Mouse (Mus musculus) olfactory bulb, adult 2 months (tissue): ENCODE results near the gene Magi2. TPM values are rescaled to one million over a fixed set of nuclear protein-coding genes. Genes with fewer than 3 reads are reported as not detected.
"Not testable (repeated sequence)": the region's sequence is repeated elsewhere in the genome, so short reads cannot be mapped to it uniquely, and the experiment has no call there.

Experiments
- H3K27ac ChIP-seq: fragments of 200-500 bp; 2 replicates; pipeline ENCODE4 v1.5.1; 2012; ENCODE audit warnings: low read depth, low read length; ENCODE audit not compliant: insufficient read depth
- H3K4me1 ChIP-seq: fragments of 200-500 bp; 2 replicates; pipeline ENCODE4 v1.6.1; 2012; ENCODE audit warnings: low read length; ENCODE audit not compliant: control insufficient read depth, insufficient read depth
- H3K4me3 ChIP-seq: fragments of 200-500 bp; 2 replicates; pipeline ENCODE4 v1.5.1; 2012; ENCODE audit warnings: mild to moderate bottlenecking, low read depth, low read length, moderate library complexity; ENCODE audit not compliant: insufficient read depth
- CTCF ChIP-seq: fragments of 200-500 bp; IDR thresholded peaks from 2 replicates; pipeline ENCODE4 v1.5.1; 2012; ENCODE audit warnings: low read depth, mild to moderate bottlenecking, low read length, moderate library complexity; ENCODE audit not compliant: insufficient read depth
- POLR2A ChIP-seq: fragments of 200-500 bp; IDR thresholded peaks from 2 replicates; pipeline ENCODE4 v1.6.1; 2012; ENCODE audit warnings: mild to moderate bottlenecking, low read depth, low read length, moderate library complexity; ENCODE audit not compliant: insufficient read depth
- WGBS: fragments of 180-500 bp; shearing (Covaris S2); methylation state at CpG from one replicate; pipeline ENCODE4 v1.1.7; 2018; 5-methylcytosine and 5-hydroxymethylcytosine counted together
- polyA plus RNA-seq: library from polyadenylated mRNA; stranded (reverse); fragments of >200 nt; gene quantifications from 2 replicates; pipeline ENCODE4 v1.2.4, GENCODE M21; 2012; ENCODE audit warnings: low replicate concordance; ENCODE audit not compliant: missing spikeins, insufficient read depth, insufficient read length

Gene Magi2
- polyA plus RNA-seq, 1 experiment = not detected

DNA sequence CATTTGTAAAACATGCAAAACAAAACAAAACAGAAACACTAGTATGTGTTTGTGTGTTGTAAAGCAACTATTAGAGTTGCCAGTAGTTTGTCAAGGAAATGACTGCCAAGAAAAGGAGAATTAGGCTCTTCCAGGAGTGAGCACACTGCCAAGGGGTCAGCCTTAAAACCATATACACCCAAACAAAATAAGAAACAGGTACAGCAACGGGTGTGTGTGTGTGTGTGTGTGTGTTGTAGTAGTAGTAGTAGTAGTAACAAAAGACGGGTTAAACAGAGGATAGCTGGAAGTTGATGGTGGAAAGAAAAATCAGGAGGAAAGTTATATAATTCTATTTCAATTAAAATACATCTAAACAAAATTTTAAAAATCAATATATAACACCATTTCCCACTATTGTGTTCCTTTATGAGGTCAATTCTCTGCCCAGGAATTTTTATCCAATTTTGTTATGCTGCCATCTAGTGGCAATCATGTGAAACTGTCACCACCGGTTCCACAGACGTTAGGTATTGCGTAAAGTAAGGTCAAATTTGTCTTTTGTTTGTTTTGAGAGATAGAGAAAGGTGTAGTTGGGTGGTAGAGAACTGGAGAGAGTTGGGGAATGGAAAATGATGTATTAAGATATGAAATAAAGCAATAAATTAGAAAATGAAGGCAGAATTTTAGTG is 174.0 kb downstream of the Magi2 start:
- no peaks in the 10 kb centered on the region for H3K4me1 ChIP-seq
- no peak overlapping the region for H3K4me3 ChIP-seq
- H3K27ac ChIP-seq = no peak overlapping the region
- TF ChIP-seq CTCF (no peak), POLR2A (no peak)
- WGBS = 49% methylated on average over 5 of the region's 5 CpGs

DNA sequence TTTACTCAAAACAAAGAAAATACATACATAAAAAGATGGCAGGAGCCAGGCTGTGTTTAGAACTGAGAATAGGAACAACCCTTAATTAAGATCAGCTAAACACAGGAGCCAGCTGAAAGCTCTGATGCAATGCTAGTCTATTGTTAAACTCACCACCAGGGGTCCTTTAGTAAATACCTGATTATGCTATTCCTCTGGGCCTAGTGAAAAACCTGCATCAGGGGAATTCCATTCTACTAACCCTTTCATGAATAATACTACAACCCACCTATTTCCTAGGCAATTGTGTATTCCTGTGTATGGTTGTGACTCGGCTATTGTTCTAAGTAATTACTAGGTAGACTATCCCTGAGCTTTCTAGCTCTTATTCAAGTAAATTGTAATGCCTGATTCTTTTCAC is 177.4 kb downstream of the Magi2 start:
- not testable (repeated sequence) for H3K4me3 ChIP-seq, H3K4me1 ChIP-seq, H3K27ac ChIP-seq
- 44% methylated on average over 1 of the region's 1 CpGs for WGBS

DNA sequence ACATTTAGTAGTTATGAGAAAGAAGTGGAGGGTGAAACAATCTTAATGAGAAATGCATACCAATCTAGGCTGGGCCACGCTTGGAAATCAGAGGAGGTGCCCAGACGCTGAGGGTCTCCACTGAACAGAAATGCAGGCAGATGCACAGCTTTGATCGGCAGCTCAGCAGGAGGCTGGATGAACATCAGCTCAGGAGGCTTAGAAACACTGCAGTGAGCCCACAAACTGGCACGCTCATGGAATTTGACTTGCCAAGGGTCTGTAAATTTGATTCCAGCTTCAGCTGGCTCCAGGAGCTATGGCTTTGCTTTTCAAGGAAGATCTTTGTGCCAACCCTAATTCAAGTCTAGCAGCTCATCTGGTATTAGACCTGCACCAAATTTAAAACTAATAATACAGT is 187.7 kb downstream of the Magi2 start:
- H3K4me3 ChIP-seq = no peak overlapping the region
- H3K4me1 ChIP-seq = 0 out of 2 replicates have a peak, but pooled peaks cover 2% of the 10 kb centered on the region
- no peak for TF ChIP-seq POLR2A
- TF ChIP-seq CTCF = no peak
- 68% methylated on average over 4 of the region's 4 CpGs for WGBS
- no peak overlapping the region for H3K27ac ChIP-seq

DNA sequence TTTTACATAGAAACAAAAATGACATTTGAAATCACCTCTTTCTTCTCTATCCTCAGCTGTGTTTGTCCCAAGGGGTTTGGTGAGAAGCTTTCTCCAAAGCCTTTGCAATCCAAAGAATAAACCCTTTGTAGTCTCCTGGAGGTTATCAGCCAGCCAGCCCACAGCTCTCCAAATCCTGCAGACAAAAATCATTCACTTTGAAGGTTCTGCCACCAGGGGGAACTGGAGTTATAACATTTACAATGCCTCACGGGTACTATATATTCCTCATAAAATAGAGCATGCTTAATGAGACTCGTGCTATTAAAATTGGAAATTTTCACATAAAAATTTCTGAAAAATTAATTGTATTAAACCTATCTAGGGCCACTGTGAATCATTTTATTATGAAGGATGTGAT is 202.5 kb downstream of the Magi2 start:
- no peak overlapping the region for H3K27ac ChIP-seq
- 25% methylated on average over 2 of the region's 2 CpGs for WGBS
- no peak overlapping the region for H3K4me3 ChIP-seq
- no peaks in the 10 kb centered on the region for H3K4me1 ChIP-seq
- TF ChIP-seq CTCF (no peak), POLR2A (no peak)

DNA sequence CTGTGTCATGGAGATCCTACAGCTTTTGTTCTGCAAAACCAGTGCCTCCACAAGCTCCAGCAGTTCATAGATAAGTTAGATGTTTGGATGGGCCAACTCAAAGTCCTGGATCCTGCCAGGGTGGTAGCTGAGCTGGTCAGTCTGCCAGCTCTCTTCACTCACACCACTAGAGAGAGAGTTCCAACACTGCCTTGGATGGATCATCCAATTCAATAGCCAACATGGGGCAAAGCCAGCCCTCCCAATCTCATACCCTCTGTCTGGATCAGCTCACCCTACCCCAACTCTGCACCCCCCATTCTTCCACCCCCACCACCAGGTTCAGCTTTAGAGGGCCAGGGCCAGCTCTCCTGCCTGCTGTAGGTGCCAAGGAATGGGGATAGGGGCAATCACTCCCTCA is 235.7 kb downstream of the Magi2 start:
- TF ChIP-seq CTCF (no peak), POLR2A (no peak)
- no peak overlapping the region for H3K27ac ChIP-seq
- H3K4me3 ChIP-seq = no peak overlapping the region
- no peaks in the 10 kb centered on the region for H3K4me1 ChIP-seq

DNA sequence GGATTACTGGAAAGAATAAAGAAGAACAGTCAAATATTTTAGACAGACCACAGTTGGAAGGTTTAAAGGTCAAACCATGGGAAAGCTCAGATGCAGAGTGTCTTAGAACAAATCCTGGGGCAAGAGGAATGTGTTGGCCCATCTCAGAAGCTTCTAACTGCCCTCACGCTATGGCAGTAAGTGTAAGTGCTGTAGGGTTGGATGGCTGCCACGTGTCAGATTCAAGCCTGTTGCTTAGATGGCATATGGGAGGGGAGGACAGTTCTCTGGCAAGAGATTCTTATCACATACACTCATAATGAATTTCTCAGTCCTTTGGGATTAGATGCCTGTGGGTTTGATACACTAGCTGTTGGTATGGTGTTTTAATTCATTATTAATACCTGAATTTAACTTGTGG is 238.5 kb downstream of the Magi2 start:
- 48% methylated on average over 2 of the region's 2 CpGs for WGBS
- TF ChIP-seq CTCF = no peak
- TF ChIP-seq POLR2A = no peak
- H3K4me3 ChIP-seq = no peak overlapping the region
- H3K4me1 ChIP-seq = no peaks in the 10 kb centered on the region
- no peak overlapping the region for H3K27ac ChIP-seq

DNA sequence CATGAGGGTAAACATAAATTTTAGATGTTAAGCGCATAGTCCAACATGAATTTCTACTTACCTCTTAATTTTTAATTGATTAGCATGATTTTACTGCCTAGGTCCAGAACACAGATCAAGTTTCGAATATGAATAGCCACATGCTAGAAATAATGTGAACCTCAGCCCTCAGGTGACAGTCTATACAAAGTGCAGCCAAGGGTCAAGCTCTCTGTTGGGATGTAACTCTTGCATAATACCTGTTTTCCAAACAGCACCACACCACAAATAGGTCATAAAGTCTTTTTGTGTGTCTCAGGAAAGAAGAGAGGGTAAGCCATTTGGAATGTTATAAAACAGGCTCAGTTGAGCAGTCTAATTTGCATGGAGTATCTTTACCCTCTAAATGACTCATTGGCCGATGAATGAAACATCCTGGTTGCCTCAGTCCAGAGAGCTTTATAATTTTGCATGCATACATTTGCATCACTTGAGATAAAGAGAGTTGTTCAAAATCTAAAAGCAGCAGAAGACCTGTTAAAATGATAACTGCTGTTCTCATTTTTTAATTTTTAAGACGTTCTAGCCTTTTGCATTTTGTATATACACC is 246.1 kb downstream of the Magi2 start:
- H3K4me3 ChIP-seq = no peak overlapping the region
- no peaks in the 10 kb centered on the region for H3K4me1 ChIP-seq
- H3K27ac ChIP-seq = no peak overlapping the region
- 82% methylated on average over 4 of the region's 4 CpGs for WGBS
- TF ChIP-seq POLR2A (no peak), CTCF (no peak)

DNA sequence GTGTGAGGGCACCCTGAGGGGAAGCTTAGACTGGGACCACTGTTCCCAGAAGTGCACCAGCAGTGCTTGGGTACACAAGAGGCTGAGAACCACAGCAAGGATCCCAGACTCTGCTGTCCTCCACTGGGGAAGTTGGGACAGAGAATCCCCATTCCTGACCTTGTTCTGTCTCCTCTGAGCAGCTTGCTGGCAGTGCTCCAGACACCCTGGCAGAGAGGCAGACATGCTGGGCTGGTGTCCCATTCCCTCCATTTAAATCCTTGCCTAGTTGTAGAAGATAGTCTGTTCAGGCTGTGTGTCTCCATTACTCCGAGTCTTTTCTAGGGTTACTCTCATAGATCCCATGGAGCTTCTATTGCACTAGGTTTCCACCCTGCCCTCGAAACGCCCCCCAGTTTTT is 256.1 kb downstream of the Magi2 start:
- no peak for TF ChIP-seq POLR2A
- TF ChIP-seq CTCF = no peak
- H3K4me1 ChIP-seq = no peaks in the 10 kb centered on the region
- no peak overlapping the region for H3K4me3 ChIP-seq
- H3K27ac ChIP-seq = no peak overlapping the region
- WGBS = 71% methylated on average over 3 of the region's 3 CpGs

DNA sequence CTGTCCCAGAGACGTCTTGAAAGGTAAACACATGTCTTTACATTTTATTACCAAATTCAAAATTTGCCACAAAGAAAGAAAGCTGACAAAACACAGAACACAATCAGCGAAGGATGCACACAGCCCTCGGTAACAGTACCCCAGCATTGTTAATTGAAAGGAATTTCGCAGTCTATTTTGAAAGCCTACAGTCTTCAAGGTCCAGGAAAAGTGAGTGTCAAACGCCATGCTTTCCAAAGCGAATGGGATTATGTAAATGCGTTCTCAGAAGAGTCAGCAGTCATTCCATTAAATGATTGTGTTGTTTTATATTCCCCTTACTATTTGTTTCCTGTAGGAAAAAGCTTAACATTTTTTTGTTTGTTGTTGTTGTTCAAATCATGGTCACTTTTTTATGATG is 261.1 kb downstream of the Magi2 start:
- TF ChIP-seq CTCF (no peak), POLR2A (no peak)
- Histone ChIP-seq H3K4me3 (no peak overlapping the region), H3K4me1 (no peaks in the 10 kb centered on the region), H3K27ac (no peak overlapping the region)
- WGBS = 34% methylated on average over 7 of the region's 7 CpGs

DNA sequence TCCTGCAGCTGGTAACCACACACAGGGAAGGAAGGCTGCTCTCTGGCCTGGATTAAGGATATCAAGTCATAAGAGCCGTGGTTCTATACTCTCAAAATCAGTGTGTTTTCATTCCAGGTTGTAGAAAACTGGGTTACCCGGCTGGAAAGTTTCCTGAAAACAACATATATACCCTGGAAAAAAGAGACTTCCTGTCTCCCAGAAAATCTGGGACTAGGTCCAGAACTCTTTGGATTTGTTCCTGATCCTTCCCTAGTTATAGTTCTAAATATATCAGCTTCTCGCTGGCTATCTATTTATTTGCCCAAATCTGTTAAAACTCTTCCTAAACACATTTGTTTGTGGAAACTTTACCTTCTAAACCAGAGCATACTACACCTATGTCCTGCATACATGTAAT is 274.2 kb downstream of the Magi2 start:
- no peak overlapping the region for H3K4me3 ChIP-seq
- no peak overlapping the region for H3K27ac ChIP-seq
- no peaks in the 10 kb centered on the region for H3K4me1 ChIP-seq
- WGBS = 55% methylated on average over 3 of the region's 3 CpGs
- TF ChIP-seq CTCF = no peak
- no peak for TF ChIP-seq POLR2A
